Mouse (Mus musculus): Measurements from ENCODE around the gene Smim5. TPM values are rescaled to one million over a fixed set of nuclear protein-coding genes. Genes with fewer than 3 reads are reported as not detected.
A peak's percentile ranks its signal among the peaks of the same experiment; 100 is the strongest.
"Not testable (repeated sequence)": the region's sequence is repeated elsewhere in the genome, so short reads cannot be mapped to it uniquely, and the experiment has no call there.

The Smim5 gene
- polyA plus RNA-seq (2012; rRNA removed) = 0.64 and 1.2 TPM in 2 replicates

- DNase-seq (ENCODE audit: low read depth) = peak; percentile 40
- no peak for TF ChIP-seq CTCF (IDR thresholded peaks at IDR 0.05; ENCODE audit: borderline replicate concordance, extremely low read depth, insufficient read depth, insufficient read length)
- no peak for TF ChIP-seq POLR2A (IDR thresholded peaks at IDR 0.05; ENCODE audit: borderline replicate concordance, extremely low read depth, insufficient read depth, insufficient read length, poor library complexity, severe bottlenecking)
Measured at GRCm38 (mm10) chr11:115899486-115900266, at the start of gene Smim5. Gene Smim5 (plus strand): TSS chr11:115899966.

GRCm38 (mm10) chr11:115854674-115855073 is 45.1 kb upstream of the Smim5 start:
- no peak for TF ChIP-seq CTCF (IDR thresholded peaks at IDR 0.05; ENCODE audit: borderline replicate concordance, extremely low read depth, insufficient read depth, insufficient read length)
- no peak for TF ChIP-seq POLR2A (IDR thresholded peaks at IDR 0.05; ENCODE audit: borderline replicate concordance, extremely low read depth, insufficient read depth, insufficient read length, poor library complexity, severe bottlenecking)
- DNase-seq (ENCODE audit: low read depth) = no peak

- DNase-seq (ENCODE audit: low read depth) = not testable (repeated sequence)
Measured at GRCm38 (mm10) chr11:115857146-115857545, 42.6 kb upstream of the Smim5 start.

- DNase-seq (ENCODE audit: low read depth) = no peak
- no peak for TF ChIP-seq CTCF (IDR thresholded peaks at IDR 0.05; ENCODE audit: borderline replicate concordance, extremely low read depth, insufficient read depth, insufficient read length)
- no peak for TF ChIP-seq POLR2A (IDR thresholded peaks at IDR 0.05; ENCODE audit: borderline replicate concordance, extremely low read depth, insufficient read depth, insufficient read length, poor library complexity, severe bottlenecking)
Measured at GRCm38 (mm10) chr11:115857936-115858335, 41.8 kb upstream of the Smim5 start.

- DNase-seq (ENCODE audit: low read depth) = no peak
- TF ChIP-seq POLR2A (IDR thresholded peaks at IDR 0.05; ENCODE audit: borderline replicate concordance, extremely low read depth, insufficient read depth, insufficient read length, poor library complexity, severe bottlenecking) (no peak), CTCF (IDR thresholded peaks at IDR 0.05; ENCODE audit: borderline replicate concordance, extremely low read depth, insufficient read depth, insufficient read length) (no peak)
Measured at GRCm38 (mm10) chr11:115858354-115858753, 41.4 kb upstream of the Smim5 start, which contains the start of gene Myo15b. Gene Myo15b (plus strand): TSS chr11:115858406.

- peak; percentile 86 for DNase-seq (ENCODE audit: low read depth)
- TF ChIP-seq POLR2A (IDR thresholded peaks at IDR 0.05; ENCODE audit: borderline replicate concordance, extremely low read depth, insufficient read depth, insufficient read length, poor library complexity, severe bottlenecking) (no peak), CTCF (IDR thresholded peaks at IDR 0.05; ENCODE audit: borderline replicate concordance, extremely low read depth, insufficient read depth, insufficient read length) (peak; percentile 73)
Measured at GRCm38 (mm10) chr11:115859143-115859945, 40.4 kb upstream of the Smim5 start.

- DNase-seq (ENCODE audit: low read depth) = no peak
- TF ChIP-seq POLR2A (IDR thresholded peaks at IDR 0.05; ENCODE audit: borderline replicate concordance, extremely low read depth, insufficient read depth, insufficient read length, poor library complexity, severe bottlenecking) = no peak
- no peak for TF ChIP-seq CTCF (IDR thresholded peaks at IDR 0.05; ENCODE audit: borderline replicate concordance, extremely low read depth, insufficient read depth, insufficient read length)
Measured at GRCm38 (mm10) chr11:115863895-115864294, 35.9 kb upstream of the Smim5 start.

- TF ChIP-seq CTCF (IDR thresholded peaks at IDR 0.05; ENCODE audit: borderline replicate concordance, extremely low read depth, insufficient read depth, insufficient read length) = no peak
- TF ChIP-seq POLR2A (IDR thresholded peaks at IDR 0.05; ENCODE audit: borderline replicate concordance, extremely low read depth, insufficient read depth, insufficient read length, poor library complexity, severe bottlenecking) = no peak
- DNase-seq (ENCODE audit: low read depth) = no peak
Measured at GRCm38 (mm10) chr11:115869393-115869792, 30.4 kb upstream of the Smim5 start.

GRCm38 (mm10) chr11:115872437-115872836 is 27.3 kb upstream of the Smim5 start:
- no peak for DNase-seq (ENCODE audit: low read depth)
- TF ChIP-seq POLR2A (IDR thresholded peaks at IDR 0.05; ENCODE audit: borderline replicate concordance, extremely low read depth, insufficient read depth, insufficient read length, poor library complexity, severe bottlenecking) (no peak), CTCF (IDR thresholded peaks at IDR 0.05; ENCODE audit: borderline replicate concordance, extremely low read depth, insufficient read depth, insufficient read length) (no peak)

GRCm38 (mm10) chr11:115875935-115876334 is 23.8 kb upstream of the Smim5 start:
- no peak for TF ChIP-seq POLR2A (IDR thresholded peaks at IDR 0.05; ENCODE audit: borderline replicate concordance, extremely low read depth, insufficient read depth, insufficient read length, poor library complexity, severe bottlenecking)
- no peak for TF ChIP-seq CTCF (IDR thresholded peaks at IDR 0.05; ENCODE audit: borderline replicate concordance, extremely low read depth, insufficient read depth, insufficient read length)
- DNase-seq (ENCODE audit: low read depth) = no peak

- no peak for DNase-seq (ENCODE audit: low read depth)
- peak; percentile 5; the same call in 1 of the 2 replicates for TF ChIP-seq CTCF (IDR thresholded peaks at IDR 0.05; ENCODE audit: borderline replicate concordance, extremely low read depth, insufficient read depth, insufficient read length)
- TF ChIP-seq POLR2A (IDR thresholded peaks at IDR 0.05; ENCODE audit: borderline replicate concordance, extremely low read depth, insufficient read depth, insufficient read length, poor library complexity, severe bottlenecking) = no peak
Measured at GRCm38 (mm10) chr11:115876438-115876837, 23.3 kb upstream of the Smim5 start.

All from brain, embryonic 14.5 days (tissue).